Mouse (Mus musculus) common myeloid progenitor, adult 5-6 weeks (primary cell): ENCODE results near the gene Cldn13. TPM values are rescaled to one million over a fixed set of nuclear protein-coding genes. Genes with fewer than 3 reads are reported as not detected.
A peak's percentile ranks its signal among the peaks of the same experiment; 100 is the strongest.

Experiments used
- ATAC-seq: replicated peaks from 2 replicates; pipeline ENCODE4 v1.8.0; 2016; ENCODE audit warnings: low read depth, mild to moderate bottlenecking, moderate TSS enrichment, inconsistent platforms; ENCODE audit not compliant: poor library complexity, severe bottlenecking
- total RNA-seq: library from RNA; stranded (forward); fragments of 200-1000, 187-1606 nt; gene quantifications from 2 replicates; pipeline ENCODE4 v1.2.3, GENCODE M21; 2017

Cldn13 gene
- total RNA-seq, 1 experiment from 2014 or later: 30.1 TPM

GRCm38 (mm10) chr5:134901012-134901643 lies 14.2 kb downstream of the Cldn13 start:
- 0 out of 2 replicates have a peak, but pooled peaks have one; percentile 39 for ATAC-seq

GRCm38 (mm10) chr5:134897596-134897995 lies 17.7 kb downstream of the Cldn13 start:
- no peak for ATAC-seq

GRCm38 (mm10) chr5:134896965-134897364 lies 18.4 kb downstream of the Cldn13 start:
- no peak for ATAC-seq

GRCm38 (mm10) chr5:134895291-134895690 lies 20.0 kb downstream of the Cldn13 start:
- no peak for ATAC-seq

GRCm38 (mm10) chr5:134892717-134893116 lies 22.6 kb downstream of the Cldn13 start:
- ATAC-seq: no peak

GRCm38 (mm10) chr5:134891552-134891951 lies 23.8 kb downstream of the Cldn13 start:
- no peak for ATAC-seq

- no peak for ATAC-seq
Measured at GRCm38 (mm10) chr5:134890601-134891054, 24.7 kb downstream of the Cldn13 start.

- no peak for ATAC-seq
Measured at GRCm38 (mm10) chr5:134888505-134888904, 26.8 kb downstream of the Cldn13 start.

- ATAC-seq: no peak
Measured at GRCm38 (mm10) chr5:134887447-134888335, 27.6 kb downstream of the Cldn13 start.

GRCm38 (mm10) chr5:134883077-134883476 lies 32.2 kb downstream of the Cldn13 start:
- no peak for ATAC-seq

- ATAC-seq: no peak
Measured at GRCm38 (mm10) chr5:134876801-134877200, 38.5 kb downstream of the Cldn13 start.

GRCm38 (mm10) chr5:134875245-134875644 lies 40.1 kb downstream of the Cldn13 start:
- no peak for ATAC-seq

- ATAC-seq: no peak
Measured at GRCm38 (mm10) chr5:134873956-134874879, 41.1 kb downstream of the Cldn13 start.

- ATAC-seq: no peak
Measured at GRCm38 (mm10) chr5:134873034-134873433, 42.3 kb downstream of the Cldn13 start.

- ATAC-seq: no peak
Measured at GRCm38 (mm10) chr5:134872597-134872996, 42.7 kb downstream of the Cldn13 start.

- ATAC-seq: no peak
Measured at GRCm38 (mm10) chr5:134868506-134868905, 46.8 kb downstream of the Cldn13 start.

- ATAC-seq: no peak
Measured at GRCm38 (mm10) chr5:134867320-134868144, 47.8 kb downstream of the Cldn13 start.

GRCm38 (mm10) chr5:134865158-134865557 lies 50.2 kb downstream of the Cldn13 start:
- ATAC-seq: no peak
